In genomic region chr4:85728416-85728815, GRCm38 (mm10) we compare ENCODE assay signal across 26 mouse cellular contexts.
DNase-seq lines count a peak whose midpoint lies in the region; ATAC-seq and TF ChIP-seq lines count a peak whose summit lies in the region.
"Had no signal": no experiment of that assay in that cellular context is flagged by ENCODE, and none has a peak within 500 bp of the region (broad histone marks: within the 10 kb centered on the region; RNA-seq: fewer than 3 reads in every experiment).

No protein-coding gene starts in this region.

- TF ChIP-seq CTCF in layer of hippocampus, adult 2 months (conservative IDR thresholded peaks at IDR 0.05), result no peak

- peak overlapping the region; percentile 43; the same call in 1 of the 2 replicates for H3K27ac ChIP-seq in layer of hippocampus, adult 2 months
- H3K27ac ChIP-seq: embryonic facial prominence, embryonic 10.5 days; embryonic facial prominence, embryonic 15.5 days; hindbrain, embryonic 10.5 days; hindbrain, embryonic 15.5 days; liver, embryonic 13.5 days; macrophage; midbrain, embryonic 13.5 days had no signal

- H3K4me3 ChIP-seq in layer of hippocampus, adult 2 months, result no peak overlapping the region
- H3K4me3 ChIP-seq: embryonic facial prominence, embryonic 10.5 days; embryonic facial prominence, embryonic 15.5 days; hindbrain, embryonic 10.5 days; hindbrain, embryonic 15.5 days; liver, embryonic 13.5 days; midbrain, embryonic 13.5 days had no signal

- DNase-seq in cerebellum, postnatal 10 days, result no peak
- no peak for DNase-seq in layer of hippocampus, adult 2 months (ENCODE audit: low spot score in 2 of 2)
- no peak for DNase-seq in layer of hippocampus, adult 9-11 months
- peak; percentile 26 for DNase-seq in right cerebral cortex, adult 18-20 months
- no peak for DNase-seq in right cerebral cortex, postnatal 4 days
- no peak for DNase-seq in kidney, postnatal 4 days
- DNase-seq: adrenal gland, adult 2 months; adrenal gland, postnatal 36 days; gastrocnemius, postnatal 14 days; heart, postnatal 14 days; kidney, adult 11 months; kidney, postnatal 14 days; liver, embryonic 13.5 days; lung, adult 18-20 months; thymus, postnatal 14 days had no signal

- peak; percentile 43; the same call in 1 of the 2 replicates for ATAC-seq in cerebellum, adult (ENCODE audit: insufficient number of reproducible peaks, low FRiP score, low TSS enrichment)
- ATAC-seq: activated CD4-positive, CD25-positive, alpha-beta regulatory T cell, adult 4 months; forebrain, embryonic 14.5 days; inflammation-experienced regulatory T-cells, adult 6 months; lung, postnatal 0 days; midbrain, embryonic 13.5 days had no signal
